Mouse (Mus musculus): ENCODE data around the gene Fbxo40. TPM values are rescaled to one million over a fixed set of nuclear protein-coding genes. Genes with fewer than 3 reads are reported as not detected.

Gene Fbxo40
- total RNA-seq (2021), result 10 to 100 TPM; 29.5 to 64.0 TPM
- long read RNA-seq, experiment 1, full-length matches to known transcripts, result 37 of 43 reads
- long read RNA-seq, experiment 1, partial matches to known transcripts, result 0 of 43 reads
- long read RNA-seq, experiment 1, other reads (novel, unspliced or antisense), result 6 of 43 reads
- long read RNA-seq, experiment 2, full-length matches to known transcripts, result 66 of 88 reads
- long read RNA-seq, experiment 2, partial matches to known transcripts, result 0 of 88 reads
- long read RNA-seq, experiment 2, other reads (novel, unspliced or antisense), result 22 of 88 reads

- DNase-seq, result peak; percentile 12
These were observed at the start of gene Fbxo40 for GRCm38 (mm10) chr16:36989999-36990625. Gene Fbxo40, minus strand, starts transcription at chr16:36990467.

DNA sequence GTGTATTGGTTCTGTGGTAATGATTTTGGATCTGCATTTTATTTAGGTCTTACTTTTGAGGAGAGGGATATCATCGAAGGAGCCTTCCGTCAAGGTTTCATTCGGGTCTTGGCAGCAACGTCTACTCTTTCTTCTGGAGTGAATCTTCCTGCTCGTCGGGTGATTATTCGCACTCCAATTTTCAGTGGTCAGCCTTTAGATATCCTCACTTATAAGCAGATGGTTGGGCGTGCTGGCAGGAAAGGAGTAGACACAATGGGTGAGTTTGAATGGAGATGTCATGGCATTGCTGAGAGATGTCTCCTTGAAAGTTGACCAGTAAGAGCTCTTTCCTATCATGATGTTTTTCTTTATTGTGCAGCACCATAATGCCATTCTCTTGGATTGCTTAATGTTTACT, 44.5 kb upstream of the Fbxo40 start:
- DNase-seq, result no peak

DNA sequence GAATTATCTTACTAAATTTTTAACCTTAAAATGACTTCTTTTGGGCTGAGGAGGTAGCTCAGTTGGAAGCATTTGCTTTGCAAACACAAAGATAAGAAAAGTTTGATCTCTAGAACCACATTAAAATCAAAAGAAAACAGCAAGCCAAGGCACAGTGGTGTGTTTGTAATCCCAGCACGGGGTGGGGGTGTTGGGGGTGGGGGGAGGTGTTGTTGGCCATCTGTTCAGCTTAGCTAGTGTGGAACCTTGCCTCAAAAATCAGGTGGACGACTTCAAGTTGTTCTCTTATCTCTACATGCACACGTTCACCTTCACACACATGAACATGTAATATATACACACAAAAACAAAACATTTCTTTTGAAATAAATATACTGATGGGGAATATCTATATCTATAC, 41.7 kb upstream of the Fbxo40 start:
- DNase-seq, result no peak

DNA sequence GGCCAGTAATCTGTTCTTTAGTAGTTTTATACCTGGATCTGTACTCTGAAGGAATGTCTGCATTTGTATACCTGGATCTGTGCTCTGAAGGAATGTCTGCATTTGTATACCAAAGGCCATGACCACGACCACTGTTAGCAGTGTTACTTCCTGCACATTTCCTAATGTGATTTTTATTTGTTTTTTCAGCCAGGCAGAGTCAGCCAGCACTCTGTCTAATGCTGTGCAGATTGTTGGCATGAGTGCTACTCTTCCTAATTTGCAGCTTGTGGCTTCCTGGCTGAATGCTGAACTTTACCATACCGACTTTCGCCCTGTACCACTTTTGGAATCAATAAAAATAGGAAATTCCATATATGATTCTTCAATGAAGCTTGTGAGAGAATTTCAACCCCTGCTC, 37.3 kb upstream of the Fbxo40 start:
- no peak for DNase-seq

DNA sequence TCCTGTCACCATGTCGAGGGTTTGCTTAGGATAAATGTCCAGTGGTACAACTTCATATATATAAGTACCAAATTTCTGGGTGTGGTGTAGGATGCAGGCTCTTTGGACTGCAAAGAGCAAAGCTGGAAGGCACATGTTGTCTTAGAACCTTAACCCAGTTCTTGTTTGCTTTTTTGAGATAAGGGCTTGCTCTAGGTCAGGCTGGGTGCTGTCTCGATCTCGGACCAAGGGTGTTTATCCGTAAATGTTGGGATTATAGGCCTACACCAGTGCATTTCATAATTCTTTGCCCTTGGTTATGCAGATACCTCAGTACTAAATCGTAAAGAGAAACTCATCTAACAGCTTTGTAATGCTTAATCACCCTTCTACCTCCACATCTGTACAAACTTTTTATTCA, 22.1 kb upstream of the Fbxo40 start:
- no peak for DNase-seq

- peak; percentile 13 for DNase-seq
These were observed 21.6 kb upstream of the Fbxo40 start for GRCm38 (mm10) chr16:37011922-37012289.

DNA sequence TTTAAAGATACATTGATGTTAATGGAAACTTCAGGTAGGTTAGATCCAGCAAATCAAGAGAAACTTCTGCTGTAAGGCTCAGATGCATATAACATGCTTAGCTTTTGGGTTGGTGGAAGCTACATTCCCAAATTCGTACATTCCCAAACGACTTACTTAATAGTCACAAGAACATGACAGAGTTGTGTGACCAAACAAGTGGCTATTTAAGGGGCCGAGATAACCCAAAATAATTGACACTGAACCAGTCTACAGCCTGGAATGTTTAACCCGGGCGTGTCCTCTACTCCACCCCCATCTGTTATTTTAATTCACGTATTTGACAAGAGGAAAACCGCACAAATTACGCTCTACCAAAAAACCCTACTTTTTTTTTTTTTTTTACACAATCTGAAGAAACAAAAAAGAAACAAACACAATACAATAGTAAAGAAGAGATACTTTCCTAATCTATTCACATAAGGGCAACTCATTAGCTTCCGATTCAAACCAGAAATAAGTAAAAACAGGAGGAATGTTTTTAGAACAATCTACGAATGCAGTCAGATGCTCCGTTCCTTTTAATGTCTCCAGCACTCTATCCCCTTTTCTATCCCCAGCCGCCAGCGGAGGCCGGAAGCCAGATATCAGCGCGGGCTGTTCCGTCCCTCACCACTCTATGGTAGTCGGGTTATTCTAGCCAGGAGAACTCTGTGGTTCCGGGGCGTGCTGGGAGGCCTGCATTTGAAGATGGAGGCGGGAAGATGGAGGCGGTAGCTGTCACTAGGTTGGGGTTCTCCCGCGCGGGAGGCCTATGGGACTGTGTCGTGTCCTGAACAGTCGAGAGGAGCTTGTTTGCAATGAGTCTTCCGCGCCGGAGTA, 21.0 kb upstream of the Fbxo40 start, which contains the start of gene Polq:
Gene Polq, plus strand, starts transcription at position 726 of the 861 bp plus-strand sequence.
- peak; percentile 88 for DNase-seq

- DNase-seq, result no peak
These were observed 20.1 kb upstream of the Fbxo40 start for GRCm38 (mm10) chr16:37010370-37010769.

DNA sequence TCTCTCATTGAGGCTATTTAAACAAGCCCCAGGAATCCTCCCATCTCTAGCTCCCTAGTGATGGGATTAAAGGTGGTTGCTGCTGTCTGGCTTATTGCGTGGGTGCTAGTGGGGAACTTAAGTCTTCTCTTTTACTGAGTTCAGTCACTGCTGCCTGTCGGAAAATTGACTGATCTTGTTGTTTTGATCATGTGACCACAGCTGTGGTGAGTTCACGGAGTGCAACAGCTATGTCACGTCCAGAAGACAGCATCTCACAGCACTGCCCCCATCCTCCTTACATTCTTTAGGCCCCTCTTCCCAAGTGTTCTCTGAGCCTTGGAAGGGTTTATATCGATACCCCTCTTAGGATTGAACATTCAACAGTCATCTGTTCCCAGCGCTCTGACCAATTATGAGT, 19.0 kb upstream of the Fbxo40 start:
- no peak for DNase-seq

- DNase-seq, result no peak
These were observed 9.2 kb upstream of the Fbxo40 start for GRCm38 (mm10) chr16:36999366-36999972.

- DNase-seq, result no peak
These were observed 7.4 kb upstream of the Fbxo40 start for GRCm38 (mm10) chr16:36997650-36998049.

GRCm38 (mm10) chr16:36989493-36989892, 774 bp downstream of the Fbxo40 start:
- no peak for DNase-seq

GRCm38 (mm10) chr16:36988066-36988465, 2.2 kb downstream of the Fbxo40 start:
- no peak for DNase-seq

DNA sequence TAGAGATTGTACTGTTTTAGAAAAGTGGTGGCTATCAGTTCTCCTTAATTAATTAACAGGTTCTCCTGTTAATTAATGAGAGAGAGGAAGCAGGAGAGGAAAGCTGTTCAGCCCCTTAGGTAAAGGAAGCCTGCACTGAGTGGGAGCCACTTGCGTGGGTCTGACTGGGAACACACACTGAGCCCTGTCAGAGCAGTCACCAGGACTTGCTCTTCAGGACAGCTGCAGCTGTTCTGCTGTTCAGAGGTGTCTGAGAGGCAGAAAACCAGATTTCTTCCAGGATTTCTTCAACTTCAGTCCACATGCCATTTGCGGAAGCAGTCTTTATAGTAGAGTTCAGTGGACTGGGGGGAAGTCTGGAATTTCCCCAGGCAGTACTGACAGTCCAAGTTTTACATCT, 2.9 kb downstream of the Fbxo40 start:
- no peak for DNase-seq

DNA sequence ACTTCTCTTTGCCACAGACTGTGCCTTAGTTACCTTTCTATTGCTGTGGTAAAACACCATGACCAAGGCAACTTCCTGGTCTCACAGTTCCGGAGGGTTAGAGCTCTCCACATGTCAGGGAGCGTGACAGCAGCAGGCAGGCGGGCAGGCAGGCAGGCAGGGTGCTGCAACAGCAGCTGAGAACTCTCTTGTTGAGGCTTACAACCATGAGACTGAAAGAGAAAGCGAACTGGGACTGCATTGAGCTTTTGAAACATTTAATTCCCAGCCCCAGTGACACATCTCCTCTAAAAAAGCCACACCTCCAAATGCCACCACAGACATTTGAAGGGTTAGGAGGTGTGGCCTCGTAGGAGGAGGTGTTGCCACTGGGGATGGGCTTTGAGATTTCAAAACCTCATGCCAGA, 4.6 kb downstream of the Fbxo40 start:
- no peak for DNase-seq

DNA sequence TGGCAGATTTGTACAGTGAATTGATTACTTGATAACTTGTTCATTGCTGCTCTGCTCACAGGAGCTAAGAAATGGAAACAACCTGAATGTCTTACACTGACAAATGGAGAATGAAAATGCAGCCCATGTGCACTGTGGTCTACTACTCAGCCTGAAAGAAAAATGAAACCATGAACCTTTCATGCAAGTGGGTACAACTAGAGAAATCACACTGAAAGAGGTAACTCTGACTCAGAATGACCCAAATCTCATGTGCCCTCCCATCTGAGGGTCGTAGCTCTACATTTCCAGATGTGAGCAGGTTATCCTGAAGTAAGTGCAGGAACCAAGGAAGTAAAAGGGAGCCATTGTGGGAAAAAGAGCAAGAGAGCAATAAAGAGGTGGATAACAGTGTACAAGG, 6.5 kb downstream of the Fbxo40 start:
- DNase-seq, result no peak

DNA sequence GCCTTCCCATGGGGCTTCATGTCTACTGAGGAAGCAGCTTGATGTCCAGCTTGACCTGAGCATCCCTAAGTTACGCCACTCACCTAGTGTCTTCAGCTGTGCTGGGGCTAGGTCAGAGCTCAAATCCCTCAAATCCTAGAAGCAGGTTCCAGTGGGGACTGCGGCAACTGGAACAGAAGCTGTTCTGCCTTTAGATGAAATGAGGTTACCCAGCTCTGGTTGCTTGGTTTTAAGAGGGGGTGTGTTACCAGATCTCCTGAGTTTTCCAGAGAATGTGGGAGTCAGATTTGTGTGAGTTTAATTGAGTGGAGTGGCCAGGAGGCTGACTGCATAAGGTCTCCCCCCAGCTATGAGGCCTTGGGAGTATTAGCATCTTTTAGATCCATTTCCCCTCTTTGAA, 11.1 kb downstream of the Fbxo40 start:
- no peak for DNase-seq

GRCm38 (mm10) chr16:36963415-36963814, 26.9 kb downstream of the Fbxo40 start:
- DNase-seq, result no peak

DNA sequence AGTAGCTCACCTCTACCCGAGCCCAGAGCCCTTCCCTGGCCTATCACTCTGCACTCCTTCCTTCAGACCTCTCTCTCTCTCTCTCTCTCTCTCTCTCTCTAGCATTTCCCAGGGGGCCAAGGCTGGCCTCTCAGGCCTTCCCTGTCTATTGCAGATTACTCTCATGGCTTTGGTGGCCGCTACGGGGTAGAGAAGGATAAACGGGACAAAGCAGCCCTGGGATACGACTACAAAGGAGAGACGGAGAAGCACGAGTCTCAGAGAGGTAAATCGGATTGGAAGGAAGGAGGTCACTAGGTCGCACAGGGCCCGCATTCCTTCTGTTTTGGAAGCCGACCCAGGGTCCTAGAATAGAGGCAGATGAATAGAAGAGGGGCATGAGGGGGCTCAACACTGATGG, 35.2 kb downstream of the Fbxo40 start:
- DNase-seq, result no peak

DNA sequence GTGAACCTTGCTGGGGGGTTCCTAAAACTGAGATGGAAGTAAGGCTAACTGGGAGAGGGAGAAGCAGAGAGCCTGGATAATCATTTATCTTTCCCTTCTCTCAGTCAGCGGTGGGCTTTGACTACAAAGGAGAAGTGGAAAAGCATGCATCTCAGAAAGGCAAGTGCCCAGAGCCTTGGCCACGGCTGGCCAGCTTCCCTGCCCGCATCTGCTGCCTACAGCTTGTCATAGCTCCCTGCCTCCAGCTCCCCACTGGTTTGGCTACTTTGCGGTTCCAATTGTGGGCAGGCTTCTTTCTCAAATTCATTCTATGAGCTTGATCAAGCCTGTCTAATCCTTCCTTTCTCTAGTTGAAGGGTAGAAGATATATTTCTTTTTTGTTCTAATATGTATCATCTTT, 39.2 kb downstream of the Fbxo40 start:
- DNase-seq, result no peak

DNA sequence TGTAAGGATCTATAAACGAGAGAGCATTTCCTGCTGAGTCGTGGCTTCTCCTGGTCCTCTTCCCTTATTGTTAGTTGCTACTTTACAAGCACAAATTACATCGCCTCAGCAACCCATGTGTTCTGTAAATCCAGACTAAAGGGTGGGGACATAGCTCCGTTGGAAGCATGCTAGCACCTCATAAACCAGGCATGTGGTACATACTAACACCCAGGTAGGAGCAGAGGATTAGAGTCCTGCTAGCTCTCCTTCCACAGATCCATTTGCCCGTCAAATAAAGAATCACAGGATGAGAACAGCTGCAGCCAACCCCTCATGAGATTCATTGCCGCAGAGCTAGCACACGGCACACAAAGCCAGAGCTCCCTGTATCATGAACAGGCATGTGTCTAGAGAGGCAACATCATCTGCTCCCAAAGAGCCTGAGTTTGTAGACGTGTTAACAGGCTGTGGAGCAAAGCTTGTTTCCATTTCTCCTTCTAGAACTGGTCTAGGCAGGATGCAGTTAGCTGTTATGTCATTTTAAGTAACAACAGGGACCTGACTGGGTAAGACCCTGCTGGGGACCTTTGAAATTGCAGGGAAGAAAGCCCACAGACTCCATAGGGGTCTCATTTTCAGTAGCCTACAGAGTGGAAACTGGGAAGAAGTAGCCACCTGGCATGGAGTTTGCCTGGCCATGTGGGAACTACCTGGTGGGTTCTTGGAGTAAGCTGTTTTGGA, 40.5 kb downstream of the Fbxo40 start:
- DNase-seq, result no peak

- no peak for DNase-seq
These were observed 42.5 kb downstream of the Fbxo40 start for GRCm38 (mm10) chr16:36947646-36948197.
